Mouse (Mus musculus): ENCODE measurements around the gene Trmt44. TPM values are rescaled to one million over a fixed set of nuclear protein-coding genes. Genes with fewer than 3 reads are reported as not detected.

Gene Trmt44
- polyA plus RNA-seq, 1 experiment from 2014 or later = 6.9 TPM

DNA sequence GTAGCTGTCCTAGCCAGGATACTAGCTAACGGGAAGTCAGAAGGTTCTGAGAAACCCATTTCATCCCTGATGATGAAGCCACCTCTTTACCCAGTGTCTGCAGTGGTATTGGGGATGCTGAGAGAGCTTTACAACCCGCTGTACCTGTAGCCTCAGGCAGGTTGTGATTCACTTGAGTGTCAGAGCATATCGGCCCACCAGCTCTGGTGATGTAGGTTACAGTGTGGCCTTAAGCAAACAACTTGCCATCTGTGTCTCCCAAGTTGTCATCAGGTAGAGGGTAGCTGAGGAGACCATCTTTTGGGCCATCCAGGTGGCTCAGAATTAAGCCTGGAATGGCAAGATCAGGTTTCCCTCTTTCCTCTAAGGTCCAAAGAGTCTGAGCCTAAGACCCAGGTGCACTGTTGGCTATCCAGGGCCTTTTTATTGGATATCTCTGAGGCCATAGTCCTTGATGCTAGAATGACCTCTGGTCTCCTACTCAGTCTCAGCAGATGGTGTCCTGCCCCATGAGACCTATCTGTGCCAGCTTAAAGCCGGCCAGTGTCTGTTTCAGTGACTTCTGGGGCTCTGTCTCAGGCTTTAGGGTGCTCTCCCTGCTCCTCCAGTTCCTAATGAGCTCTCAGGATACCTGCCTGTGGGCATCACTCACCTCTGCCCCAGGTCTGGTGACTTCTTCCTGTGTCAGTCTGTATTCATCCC lies 21.9 kb downstream of the Trmt44 start:
- no peak for ATAC-seq (replicated peaks; ENCODE audit: insufficient number of reproducible peaks, low FRiP score, low TSS enrichment, low read depth)
- no peak for DNase-seq (ENCODE audit: low spot score)
- Histone ChIP-seq H3K9ac (replicated peaks; ENCODE audit: low read length) (no peak overlapping the region), H3K4me1 (ENCODE audit: control insufficient read depth, insufficient read depth, low read length) (no peaks in the 10 kb centered on the region), H3K36me3 (replicated peaks; ENCODE audit: control insufficient read depth, insufficient read depth, low read depth, low read length) (peaks cover 2% of the 10 kb centered on the region; the same call in 1 of the 2 replicates), H3K27ac (replicated peaks; ENCODE audit: low read depth, low read length) (no peak overlapping the region), H3K4me3 (ENCODE audit: low read depth, low read length) (no peak overlapping the region), H3K27me3 (ENCODE audit: control insufficient read depth, insufficient read depth, low read length) (no peaks in the 10 kb centered on the region), H3K9me3 (replicated peaks; ENCODE audit: control insufficient read depth, low read length) (no peaks in the 10 kb centered on the region), H3K4me2 (ENCODE audit: low read depth, low read length) (no peak overlapping the region)
- 80% methylated on average over 4 of the region's 4 CpGs for WGBS

DNA sequence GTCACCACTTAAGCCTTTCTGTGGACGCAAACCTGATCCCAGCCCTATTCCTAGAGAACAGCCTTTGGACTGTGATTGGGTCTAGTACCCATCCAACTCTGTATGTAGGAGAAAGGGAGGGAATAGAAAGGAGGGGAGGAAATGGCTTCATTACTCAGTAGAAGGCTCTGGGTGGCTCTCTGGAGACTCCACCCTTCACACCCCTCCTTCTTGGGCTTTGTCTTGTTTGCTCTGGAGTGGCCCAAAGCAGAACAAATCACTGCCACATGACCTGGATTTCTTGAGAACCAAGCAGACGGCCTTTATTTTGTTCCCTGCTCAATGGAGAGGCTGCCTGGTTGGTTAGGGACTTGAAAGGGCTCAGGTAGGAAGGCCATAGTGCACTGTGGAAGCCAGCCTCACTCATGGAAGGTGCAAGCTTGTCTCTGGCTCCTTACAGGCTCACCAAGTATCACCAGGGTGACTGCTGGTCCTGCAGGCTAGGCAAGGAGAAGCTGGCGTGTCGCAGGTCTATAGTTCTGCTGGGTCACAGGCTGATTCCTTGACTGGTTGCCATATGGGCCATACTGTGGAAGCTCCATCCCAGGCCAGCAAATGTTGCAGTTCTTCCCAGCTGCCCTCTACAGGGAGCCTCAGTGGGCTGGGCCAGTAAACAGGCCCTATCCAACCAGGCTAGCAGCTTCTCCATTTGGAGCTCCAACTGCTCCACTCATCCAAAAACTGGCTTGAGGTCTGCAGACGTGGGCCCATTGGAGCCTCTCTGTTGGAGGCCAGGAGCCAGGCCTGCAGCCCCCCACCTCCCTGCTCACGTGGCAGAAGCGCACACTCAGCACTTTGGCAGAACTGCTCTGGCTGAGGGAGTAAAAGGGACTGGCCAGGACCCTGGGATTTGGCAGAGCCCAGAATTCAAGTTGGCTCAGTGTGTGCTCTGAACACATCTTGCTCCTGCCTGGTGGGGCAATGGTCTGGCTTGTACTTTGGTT lies 22.7 kb downstream of the Trmt44 start:
- WGBS = 54% methylated on average over 7 of the region's 7 CpGs

DNA sequence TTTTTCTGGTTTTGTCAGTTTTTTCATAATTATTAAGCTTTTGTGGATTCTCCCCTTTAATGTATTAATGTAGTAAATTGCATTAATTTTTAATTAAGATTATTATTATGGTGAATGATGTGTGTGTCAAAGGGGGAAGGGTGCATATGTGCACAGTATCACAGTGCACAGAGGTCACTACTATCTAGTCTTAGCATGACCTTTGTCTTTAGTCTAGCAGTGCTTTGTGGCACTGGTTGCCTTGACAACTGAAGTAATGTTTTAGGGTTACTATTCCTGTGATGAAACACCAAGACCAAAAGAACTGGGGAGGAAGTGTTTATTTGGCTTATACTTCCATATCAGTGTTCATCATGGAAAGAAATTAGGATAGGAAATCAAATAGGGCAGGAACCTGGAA lies 28.7 kb downstream of the Trmt44 start:
- no peaks in the 10 kb centered on the region for H3K27me3 ChIP-seq (ENCODE audit: control insufficient read depth, insufficient read depth, low read length)
- no peak overlapping the region for H3K27ac ChIP-seq (replicated peaks; ENCODE audit: low read depth, low read length)
- no peak overlapping the region for H3K9ac ChIP-seq (replicated peaks; ENCODE audit: low read length)
- H3K4me3 ChIP-seq (ENCODE audit: low read depth, low read length) = no peak overlapping the region
- no peak for ATAC-seq (replicated peaks; ENCODE audit: insufficient number of reproducible peaks, low FRiP score, low TSS enrichment, low read depth)
- no peaks in the 10 kb centered on the region for H3K9me3 ChIP-seq (replicated peaks; ENCODE audit: control insufficient read depth, low read length)
- H3K4me1 ChIP-seq (ENCODE audit: control insufficient read depth, insufficient read depth, low read length) = no peaks in the 10 kb centered on the region
- H3K4me2 ChIP-seq (ENCODE audit: low read depth, low read length) = no peak overlapping the region
- no peaks in the 10 kb centered on the region for H3K36me3 ChIP-seq (replicated peaks; ENCODE audit: control insufficient read depth, insufficient read depth, low read depth, low read length)
- DNase-seq (ENCODE audit: low spot score) = no peak

More for the DNA sequence above, 22.7 kb downstream of the Trmt44 start:
- ATAC-seq (replicated peaks; ENCODE audit: insufficient number of reproducible peaks, low FRiP score, low TSS enrichment, low read depth) (no peak), DNase-seq (ENCODE audit: low spot score) (no peak)
- Histone ChIP-seq H3K27ac (replicated peaks; ENCODE audit: low read depth, low read length) (no peak overlapping the region), H3K27me3 (ENCODE audit: control insufficient read depth, insufficient read depth, low read length) (no peaks in the 10 kb centered on the region), H3K36me3 (replicated peaks; ENCODE audit: control insufficient read depth, insufficient read depth, low read depth, low read length) (no peaks in the 10 kb centered on the region), H3K9ac (replicated peaks; ENCODE audit: low read length) (no peak overlapping the region), H3K4me1 (ENCODE audit: control insufficient read depth, insufficient read depth, low read length) (no peaks in the 10 kb centered on the region), H3K4me2 (ENCODE audit: low read depth, low read length) (no peak overlapping the region), H3K9me3 (replicated peaks; ENCODE audit: control insufficient read depth, low read length) (no peaks in the 10 kb centered on the region), H3K4me3 (ENCODE audit: low read depth, low read length) (no peak overlapping the region)

DNA sequence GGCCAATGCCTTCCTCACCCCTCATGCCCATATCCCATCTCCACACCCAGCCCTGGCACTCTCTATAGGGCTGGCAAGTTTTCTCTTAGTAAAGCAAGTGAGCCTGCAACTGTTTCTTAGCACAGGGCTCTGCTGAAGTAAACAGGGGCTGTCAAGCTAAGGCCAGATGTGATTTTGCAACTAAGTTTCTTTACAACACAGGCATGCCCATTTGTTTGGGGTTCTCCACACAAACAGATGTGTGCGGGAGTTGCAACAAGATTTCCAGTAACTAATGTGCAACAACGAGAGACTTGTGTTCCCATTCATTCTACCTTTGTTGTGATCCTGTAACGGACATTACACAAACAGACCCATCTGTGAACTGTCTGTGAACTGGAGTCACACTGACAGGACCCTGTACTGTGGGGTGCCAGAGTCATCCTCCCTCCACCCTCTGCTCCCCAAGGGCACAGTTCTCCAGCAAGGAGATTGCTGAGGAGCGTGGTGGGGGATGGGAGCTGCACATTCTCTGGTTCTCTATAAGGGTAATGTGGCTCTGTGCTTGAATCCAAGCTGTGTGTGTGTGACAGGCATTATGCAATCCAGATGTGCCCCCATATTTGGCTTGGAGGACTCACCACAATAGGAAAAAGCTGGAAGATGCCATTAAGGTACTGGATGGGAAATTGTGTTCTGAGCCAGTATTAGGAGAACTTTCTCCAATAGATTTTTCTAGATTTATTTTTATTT lies 33.6 kb downstream of the Trmt44 start:
- DNase-seq (ENCODE audit: low spot score) (peak; percentile 78), ATAC-seq (replicated peaks; ENCODE audit: insufficient number of reproducible peaks, low FRiP score, low TSS enrichment, low read depth) (peak; percentile 53; the same call in 1 of the 2 replicates)
- H3K9ac ChIP-seq (replicated peaks; ENCODE audit: low read length) = no peak overlapping the region
- H3K27me3 ChIP-seq (ENCODE audit: control insufficient read depth, insufficient read depth, low read length) = no peaks in the 10 kb centered on the region
- H3K27ac ChIP-seq (replicated peaks; ENCODE audit: low read depth, low read length) = 0 out of 2 replicates have a peak overlapping the region, but pooled peaks have one; percentile 65
- H3K9me3 ChIP-seq (replicated peaks; ENCODE audit: control insufficient read depth, low read length) = no peaks in the 10 kb centered on the region
- H3K4me3 ChIP-seq (ENCODE audit: low read depth, low read length) = no peak overlapping the region
- H3K4me2 ChIP-seq (ENCODE audit: low read depth, low read length) = no peak overlapping the region
- 45% methylated on average over 4 of the region's 4 CpGs for WGBS
- no peaks in the 10 kb centered on the region for H3K4me1 ChIP-seq (ENCODE audit: control insufficient read depth, insufficient read depth, low read length)
- no peaks in the 10 kb centered on the region for H3K36me3 ChIP-seq (replicated peaks; ENCODE audit: control insufficient read depth, insufficient read depth, low read depth, low read length)

DNA sequence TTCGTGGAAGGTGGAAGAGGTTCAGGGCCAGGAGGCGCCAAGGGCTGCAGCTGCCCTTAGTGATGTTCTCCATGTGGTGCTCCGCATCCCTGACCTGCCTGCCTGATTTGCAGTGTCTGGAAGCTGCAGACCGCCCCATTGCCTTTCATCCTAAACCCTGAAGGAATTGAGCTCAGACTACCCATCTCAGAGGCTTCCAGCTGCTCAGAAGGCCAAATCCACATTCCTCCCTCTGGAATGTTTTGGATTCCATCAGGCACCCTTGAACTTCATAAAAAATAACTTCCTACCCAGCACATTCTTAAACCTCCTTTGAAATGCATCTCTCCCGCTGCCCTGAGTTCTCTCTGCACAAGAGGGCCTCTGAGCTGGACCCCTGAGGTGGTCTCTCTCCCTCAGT lies 34.3 kb downstream of the Trmt44 start:
- no peaks in the 10 kb centered on the region for H3K27me3 ChIP-seq (ENCODE audit: control insufficient read depth, insufficient read depth, low read length)
- H3K4me2 ChIP-seq (ENCODE audit: low read depth, low read length) = no peak overlapping the region
- no peaks in the 10 kb centered on the region for H3K9me3 ChIP-seq (replicated peaks; ENCODE audit: control insufficient read depth, low read length)
- no peak overlapping the region for H3K4me3 ChIP-seq (ENCODE audit: low read depth, low read length)
- H3K4me1 ChIP-seq (ENCODE audit: control insufficient read depth, insufficient read depth, low read length) = no peaks in the 10 kb centered on the region
- DNase-seq (ENCODE audit: low spot score) (peak; percentile 46), ATAC-seq (replicated peaks; ENCODE audit: insufficient number of reproducible peaks, low FRiP score, low TSS enrichment, low read depth) (no peak)
- H3K36me3 ChIP-seq (replicated peaks; ENCODE audit: control insufficient read depth, insufficient read depth, low read depth, low read length) = no peaks in the 10 kb centered on the region
- H3K9ac ChIP-seq (replicated peaks; ENCODE audit: low read length) = no peak overlapping the region
- 0 out of 2 replicates have a peak overlapping the region, but pooled peaks have one; percentile 65 for H3K27ac ChIP-seq (replicated peaks; ENCODE audit: low read depth, low read length)
- 47% methylated on average over 5 of the region's 5 CpGs for WGBS

DNA sequence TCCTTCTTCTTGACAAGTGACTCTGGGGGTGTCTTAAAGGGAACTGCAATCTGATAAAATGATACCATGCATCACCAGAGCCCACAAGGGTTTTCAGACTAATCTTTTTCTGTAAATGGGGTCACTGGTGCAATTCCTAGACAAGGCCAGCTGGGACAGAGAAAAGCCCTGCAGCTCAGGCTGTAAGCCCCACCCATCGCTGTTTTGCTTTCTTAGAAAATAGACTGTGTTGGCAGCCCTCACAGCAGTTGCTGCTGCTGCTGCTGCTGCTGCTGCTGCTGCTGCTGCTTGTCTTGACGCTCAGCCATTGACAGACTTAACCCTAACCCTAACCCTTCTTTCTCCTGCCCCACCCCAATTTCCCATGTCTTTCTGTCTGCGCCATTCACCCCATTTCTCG lies 35.3 kb downstream of the Trmt44 start:
- no peaks in the 10 kb centered on the region for H3K9me3 ChIP-seq (replicated peaks; ENCODE audit: control insufficient read depth, low read length)
- H3K4me3 ChIP-seq (ENCODE audit: low read depth, low read length) = no peak overlapping the region
- no peak overlapping the region for H3K27ac ChIP-seq (replicated peaks; ENCODE audit: low read depth, low read length)
- no peaks in the 10 kb centered on the region for H3K4me1 ChIP-seq (ENCODE audit: control insufficient read depth, insufficient read depth, low read length)
- 56% methylated on average over 4 of the region's 4 CpGs for WGBS
- H3K36me3 ChIP-seq (replicated peaks; ENCODE audit: control insufficient read depth, insufficient read depth, low read depth, low read length) = no peaks in the 10 kb centered on the region
- ATAC-seq (replicated peaks; ENCODE audit: insufficient number of reproducible peaks, low FRiP score, low TSS enrichment, low read depth) (no peak), DNase-seq (ENCODE audit: low spot score) (peak; percentile 25)
- H3K27me3 ChIP-seq (ENCODE audit: control insufficient read depth, insufficient read depth, low read length) = no peaks in the 10 kb centered on the region
- H3K4me2 ChIP-seq (ENCODE audit: low read depth, low read length) = no peak overlapping the region
- H3K9ac ChIP-seq (replicated peaks; ENCODE audit: low read length) = no peak overlapping the region

DNA sequence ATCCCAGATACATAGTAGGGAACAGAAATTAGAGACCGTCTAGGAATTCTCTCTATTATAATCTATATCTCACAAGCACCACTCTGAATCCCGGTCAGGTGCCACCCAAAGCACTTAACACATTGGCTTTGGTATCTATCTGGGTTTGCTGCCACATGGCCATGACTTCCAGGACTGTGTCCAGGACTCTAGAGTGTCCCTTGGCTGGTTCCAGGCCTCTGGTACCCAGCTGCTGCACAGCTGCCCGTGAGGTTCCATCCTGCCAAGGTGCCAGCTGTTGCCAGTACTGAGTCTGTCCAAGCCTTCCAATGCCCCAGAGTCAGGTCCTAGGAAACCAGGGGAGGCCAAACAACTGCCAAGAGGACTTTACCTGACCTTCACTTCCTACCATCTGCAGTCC lies 36.8 kb downstream of the Trmt44 start:
- no peak overlapping the region for H3K9ac ChIP-seq (replicated peaks; ENCODE audit: low read length)
- 87% methylated on average over 3 of the region's 3 CpGs for WGBS
- H3K4me3 ChIP-seq (ENCODE audit: low read depth, low read length) = no peak overlapping the region
- no peak for DNase-seq (ENCODE audit: low spot score)
- ATAC-seq (replicated peaks; ENCODE audit: insufficient number of reproducible peaks, low FRiP score, low TSS enrichment, low read depth) = no peak
- H3K36me3 ChIP-seq (replicated peaks; ENCODE audit: control insufficient read depth, insufficient read depth, low read depth, low read length) = no peaks in the 10 kb centered on the region
- H3K4me2 ChIP-seq (ENCODE audit: low read depth, low read length) = no peak overlapping the region
- no peak overlapping the region for H3K27ac ChIP-seq (replicated peaks; ENCODE audit: low read depth, low read length)
- no peaks in the 10 kb centered on the region for H3K9me3 ChIP-seq (replicated peaks; ENCODE audit: control insufficient read depth, low read length)
- no peaks in the 10 kb centered on the region for H3K4me1 ChIP-seq (ENCODE audit: control insufficient read depth, insufficient read depth, low read length)
- H3K27me3 ChIP-seq (ENCODE audit: control insufficient read depth, insufficient read depth, low read length) = no peaks in the 10 kb centered on the region

Measured in embryonic facial prominence, embryonic 11.5 days (tissue).